Mouse (Mus musculus) thymus, adult 2 months (tissue): ENCODE results near the gene Snai1.

ENCODE experiments used
- CTCF ChIP-seq: fragments of 200-500 bp; IDR thresholded peaks from 2 replicates; pipeline ENCODE4 v1.5.1; 2012; ENCODE audit warnings: mild to moderate bottlenecking, control low read depth, low read length, moderate library complexity, borderline replicate concordance; ENCODE audit not compliant: control insufficient read depth, poor library complexity, insufficient read depth; ENCODE audit errors: extremely low read depth
- POLR2A ChIP-seq: fragments of 200-500 bp; IDR thresholded peaks from 2 replicates; pipeline ENCODE4 v1.6.1; 2012; ENCODE audit warnings: mild to moderate bottlenecking, low read length, control low read depth, moderate library complexity; ENCODE audit not compliant: control insufficient read depth, poor library complexity, insufficient read depth; ENCODE audit errors: extremely low read depth

DNA sequence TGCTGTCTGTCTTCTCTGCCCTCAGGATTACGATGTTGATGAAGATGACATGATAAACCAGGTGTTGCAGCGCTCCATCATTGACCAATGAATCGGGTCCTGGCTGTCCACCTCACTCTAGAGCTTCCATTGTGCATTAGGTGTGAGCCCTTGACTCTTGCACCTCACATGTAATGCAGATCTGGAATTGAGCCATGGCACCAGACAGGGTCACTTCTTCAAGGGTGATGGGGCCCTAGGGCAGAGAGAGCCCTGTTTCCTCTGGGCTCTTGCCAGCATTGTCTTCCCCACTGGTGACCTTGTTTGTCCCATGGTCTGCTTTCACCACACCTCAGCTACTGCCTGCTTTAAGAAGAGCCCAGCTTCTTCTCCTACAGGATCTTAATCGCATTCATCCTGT, 23.4 kb upstream of the Snai1 start:
- no peak for TF ChIP-seq POLR2A
- no peak for TF ChIP-seq CTCF
